Mouse (Mus musculus) retina, adult 2 months (tissue): ENCODE data around the gene Fam207a.

ENCODE experiments used
- DNase-seq: peaks from one replicate; pipeline ENCODE4 v3.0.0-alpha.2; 2012; ENCODE audit warnings: low read depth, low spot score

Gene Fam207a

DNA sequence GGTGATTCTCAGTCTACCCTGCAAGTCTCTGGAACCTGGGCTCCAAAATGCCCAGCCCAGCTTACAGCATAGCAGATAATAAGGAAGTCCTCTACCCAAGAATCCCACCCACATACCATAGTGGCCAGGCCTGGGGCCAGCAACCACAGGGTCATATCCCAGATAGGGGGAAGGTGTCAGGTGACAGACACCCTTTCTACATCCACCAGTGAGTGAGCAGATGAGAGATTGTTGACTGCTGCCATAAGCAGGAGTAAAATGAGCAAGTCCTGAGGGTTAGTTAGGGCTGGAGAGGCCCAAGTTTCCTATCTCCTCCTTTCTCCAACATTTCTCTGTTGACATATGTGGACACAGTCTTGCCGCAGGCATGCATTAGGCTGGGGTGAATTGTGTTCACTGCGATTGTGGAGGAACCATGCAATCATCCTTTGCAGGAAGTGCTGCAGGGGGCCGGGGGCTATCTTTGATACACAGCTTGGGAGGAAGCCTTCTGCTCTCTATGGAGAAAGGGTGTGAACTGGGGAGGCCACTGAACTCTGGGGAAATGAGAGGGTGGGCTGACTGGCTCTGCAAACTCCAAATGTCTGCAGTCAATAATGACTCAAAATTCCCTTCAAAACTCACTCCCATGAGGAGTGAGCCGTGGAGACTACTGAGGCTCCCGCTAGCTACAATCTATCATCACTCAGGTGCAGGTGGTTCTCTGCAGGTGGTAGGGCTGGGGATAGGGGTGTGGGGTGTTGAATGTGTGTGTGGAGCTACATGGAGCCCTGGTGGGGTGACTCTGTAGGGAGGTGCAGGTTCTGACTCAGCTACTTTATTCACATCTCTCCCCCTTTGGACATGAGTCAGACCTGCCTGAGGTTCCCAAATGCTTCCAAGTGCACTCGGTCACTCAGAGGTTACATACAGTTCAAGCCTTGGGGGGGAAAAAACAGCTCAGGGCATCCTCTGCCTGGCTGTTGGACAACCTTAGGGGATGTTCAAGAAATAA, 15.7 kb upstream of the Fam207a start:
- no peak for DNase-seq

DNA sequence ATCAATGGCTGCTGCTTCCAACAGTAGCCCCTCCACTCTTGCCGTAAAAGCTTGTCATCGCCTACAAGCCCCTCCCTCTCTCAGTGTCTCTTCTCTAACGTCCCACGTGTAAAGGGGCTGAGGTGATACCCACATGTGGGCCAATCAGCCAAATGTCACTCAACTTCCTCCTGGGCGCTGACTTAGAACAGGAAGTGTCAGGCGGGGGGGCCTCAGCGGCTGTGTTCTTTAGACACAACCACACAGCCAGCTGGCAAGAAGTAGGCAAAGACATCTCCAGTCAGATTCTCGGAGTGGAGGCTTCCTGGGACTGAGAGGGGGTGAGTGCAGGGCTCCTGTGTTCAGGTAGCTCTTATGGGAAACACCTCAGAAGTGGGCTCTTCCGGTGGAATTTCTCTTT, 14.6 kb upstream of the Fam207a start, which contains the start of gene Itgb2:
TSS of gene Itgb2 (plus strand) at position 113 of the 400 bp plus-strand sequence.
- no peak for DNase-seq

DNA sequence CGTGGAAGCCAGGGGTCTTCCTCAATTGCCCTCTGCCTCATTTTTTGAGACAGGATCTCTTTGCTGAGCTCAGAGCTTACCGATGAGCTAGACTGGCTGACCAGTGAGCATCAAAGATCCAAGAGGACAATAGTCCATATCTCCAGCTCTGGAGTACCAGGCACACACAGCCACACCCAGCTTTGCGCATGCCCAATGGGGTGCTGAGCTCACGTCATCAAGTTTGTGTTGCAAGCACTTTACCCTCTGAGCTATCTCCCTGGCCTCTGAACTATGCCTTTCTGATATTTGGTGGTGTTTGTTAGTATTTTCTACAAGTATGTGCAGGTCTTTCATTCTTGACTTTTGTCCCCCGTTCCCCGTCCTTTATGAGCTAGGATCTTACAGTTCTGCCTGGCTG, 13.0 kb upstream of the Fam207a start:
- no peak for DNase-seq

DNA sequence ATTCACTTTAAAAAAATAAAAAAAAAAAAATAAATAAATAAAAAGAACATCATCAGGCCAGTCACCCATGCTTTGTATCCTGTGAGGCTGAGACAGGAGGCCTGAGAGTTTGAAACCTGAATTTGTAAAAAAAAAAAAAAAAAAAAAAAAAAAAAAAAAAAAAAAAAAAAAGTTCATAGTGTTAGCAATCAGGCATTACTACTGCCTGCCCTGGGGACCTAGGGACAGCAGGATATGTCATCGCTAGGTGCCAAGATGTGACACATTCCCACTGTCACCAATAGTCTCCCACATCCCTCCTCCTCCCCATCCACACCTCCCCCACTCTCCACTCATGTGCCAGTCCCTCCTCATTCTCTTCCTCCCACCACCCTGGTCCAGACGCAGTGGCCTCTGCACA, 10.9 kb upstream of the Fam207a start:
- DNase-seq, result no peak

DNA sequence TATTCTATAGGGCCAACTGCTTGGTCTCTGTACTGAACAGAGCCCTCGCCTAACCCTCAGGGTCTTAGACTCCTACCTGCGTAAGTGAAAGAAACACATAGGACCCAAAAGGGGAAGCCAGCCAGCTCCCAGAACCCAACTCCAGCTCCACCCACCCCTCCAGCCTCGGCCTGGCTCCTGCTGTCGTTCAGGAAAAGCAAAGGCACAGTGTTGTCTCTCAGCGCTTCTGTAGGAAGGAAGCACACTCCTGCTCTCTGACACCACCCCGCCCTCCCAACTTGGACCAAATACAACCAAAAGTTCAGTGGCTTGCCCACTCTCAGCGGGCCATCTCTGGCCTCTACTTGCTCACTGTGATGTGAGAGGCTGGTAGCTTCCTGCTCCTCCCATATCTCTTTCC, 7.7 kb upstream of the Fam207a start:
- DNase-seq, result no peak

DNA sequence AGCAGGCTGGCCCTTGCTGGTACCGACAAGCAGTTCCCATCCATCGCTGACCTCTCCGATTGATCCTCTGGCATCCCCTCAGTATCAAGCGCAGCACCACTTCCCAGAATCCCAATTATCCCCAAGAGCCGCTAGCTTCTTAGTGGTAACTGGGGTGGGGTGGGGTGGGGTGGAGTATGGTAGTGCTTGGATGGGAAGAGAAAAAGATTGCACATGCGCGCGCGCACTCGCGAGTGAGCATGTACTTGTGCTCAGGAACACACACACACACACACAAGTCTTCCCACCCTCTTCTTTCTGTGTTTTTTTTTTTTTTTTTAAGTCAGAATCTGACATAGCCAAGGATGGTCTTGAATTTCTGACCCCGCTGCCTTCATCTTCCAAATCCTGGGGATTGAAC, 7.2 kb upstream of the Fam207a start:
- no peak for DNase-seq

DNA sequence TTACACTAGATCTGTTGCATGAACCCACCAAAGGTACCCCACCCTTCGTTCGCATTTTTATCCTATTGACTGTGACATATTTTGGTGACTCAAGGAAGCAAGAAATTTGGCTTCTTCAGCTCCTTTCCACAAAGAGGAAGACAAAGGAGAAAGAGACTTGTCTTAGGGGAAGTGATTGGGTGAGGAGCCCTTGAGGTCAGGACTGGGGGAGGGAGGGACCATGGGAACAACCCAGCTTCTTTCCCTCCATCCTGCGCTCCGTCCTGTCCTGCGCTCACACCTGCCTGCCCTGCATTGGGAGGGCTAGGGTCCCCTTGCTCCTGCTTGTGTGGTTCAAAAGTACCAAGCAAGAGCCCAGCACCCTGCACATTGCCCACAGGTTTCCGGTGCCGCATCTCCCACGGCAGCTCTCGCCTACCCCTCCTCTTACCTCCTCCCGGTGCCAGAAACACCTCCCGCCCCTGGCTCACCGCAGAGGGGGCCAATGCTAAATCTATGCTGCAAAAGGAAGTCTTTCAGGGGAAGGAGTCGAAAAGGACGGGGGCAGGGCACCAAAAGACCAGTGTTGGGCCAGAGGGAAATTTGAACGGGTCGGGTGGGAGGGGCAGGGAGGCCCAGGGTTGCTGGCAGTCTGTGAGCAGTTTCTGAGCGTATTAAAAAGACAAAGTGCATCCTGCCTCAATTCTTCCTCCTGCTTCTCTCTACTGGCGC, 6.6 kb upstream of the Fam207a start:
- no peak for DNase-seq

DNA sequence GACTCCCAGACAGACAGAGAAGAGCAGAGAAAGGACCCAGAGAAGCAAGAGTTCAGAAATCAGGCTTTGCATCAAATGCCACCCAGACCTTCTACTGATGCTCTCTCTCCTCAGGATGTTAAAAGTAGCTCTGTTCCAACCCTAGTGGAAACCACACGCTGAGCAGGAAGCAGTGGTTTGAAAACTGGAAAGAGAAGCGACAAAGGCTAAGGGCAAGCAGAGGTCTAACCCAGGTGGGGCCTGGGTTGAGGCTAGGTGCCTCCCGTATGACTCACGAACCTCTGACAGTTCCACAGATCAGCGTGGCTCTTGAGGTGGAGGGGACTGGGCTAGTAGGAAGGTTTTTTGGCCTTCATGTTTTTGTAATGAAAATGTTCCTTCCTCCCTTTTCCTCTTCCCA, 4.9 kb upstream of the Fam207a start:
- no peak for DNase-seq

DNA sequence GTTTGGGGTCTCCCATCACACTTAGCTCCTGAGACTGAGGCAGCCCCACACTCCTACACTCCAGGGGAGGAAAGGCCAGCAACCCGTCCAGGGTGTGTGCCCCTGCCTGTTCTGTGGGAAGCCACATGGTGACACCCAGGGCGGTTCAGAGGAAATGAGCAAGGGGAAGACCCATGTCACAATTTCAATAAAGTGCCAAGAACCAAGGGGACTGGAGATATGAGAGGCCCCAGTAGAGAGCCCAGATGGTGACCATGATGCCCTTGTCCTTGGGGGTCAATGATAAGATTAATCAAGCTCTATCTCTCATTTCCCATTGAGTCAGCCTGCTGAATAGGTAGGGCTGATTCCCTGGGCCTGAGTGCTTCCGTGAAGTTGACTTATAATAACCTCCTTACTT, 3.6 kb upstream of the Fam207a start:
- no peak for DNase-seq

DNA sequence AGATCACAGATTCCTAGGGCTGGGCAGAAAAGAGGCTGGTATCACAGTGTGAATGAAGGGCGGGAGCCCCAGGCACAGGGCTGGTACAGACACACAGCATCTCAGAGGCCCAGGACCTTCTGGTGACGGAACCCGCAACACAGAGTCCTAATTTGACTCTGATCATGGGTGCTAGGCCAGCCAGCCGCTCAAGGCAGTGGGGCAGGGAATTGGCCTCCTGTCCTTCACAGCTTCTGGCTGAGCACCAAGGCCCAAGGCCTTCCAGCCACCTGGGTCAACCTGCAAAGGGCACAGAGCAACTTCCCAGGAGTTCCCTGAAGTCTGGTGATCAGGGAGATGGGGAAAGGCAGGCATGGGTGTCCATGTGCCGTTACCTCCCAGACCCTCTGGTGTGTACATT, 2.2 kb upstream of the Fam207a start:
- DNase-seq, result no peak

DNA sequence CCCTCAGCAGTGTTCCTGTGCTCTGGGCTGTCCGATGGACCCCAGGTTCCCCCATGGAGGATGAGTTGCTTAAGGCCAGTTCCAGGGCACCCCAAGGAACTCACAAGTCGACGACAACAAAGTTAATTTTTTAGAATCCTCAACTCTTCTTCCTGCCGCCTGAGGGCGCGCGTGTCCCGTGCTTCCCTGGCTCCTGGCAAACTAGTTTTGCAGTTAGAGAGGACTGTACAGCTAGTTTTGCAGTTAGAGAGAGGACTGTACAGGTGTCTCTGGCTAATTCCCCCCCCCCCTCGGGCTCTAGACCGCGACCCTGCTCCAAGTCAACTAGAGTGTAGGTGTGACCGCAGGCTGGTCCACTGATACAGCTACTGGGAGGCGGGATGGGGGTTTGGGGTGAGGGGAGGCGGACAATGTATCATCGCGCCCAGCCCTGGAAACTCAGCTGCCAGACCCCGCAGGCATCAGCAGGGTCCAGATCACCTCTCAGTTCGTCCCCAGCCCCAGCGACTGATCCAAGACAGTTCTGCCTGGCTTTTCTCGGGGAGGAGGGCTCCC, 1.6 kb upstream of the Fam207a start:
- peak; percentile 37 for DNase-seq

DNA sequence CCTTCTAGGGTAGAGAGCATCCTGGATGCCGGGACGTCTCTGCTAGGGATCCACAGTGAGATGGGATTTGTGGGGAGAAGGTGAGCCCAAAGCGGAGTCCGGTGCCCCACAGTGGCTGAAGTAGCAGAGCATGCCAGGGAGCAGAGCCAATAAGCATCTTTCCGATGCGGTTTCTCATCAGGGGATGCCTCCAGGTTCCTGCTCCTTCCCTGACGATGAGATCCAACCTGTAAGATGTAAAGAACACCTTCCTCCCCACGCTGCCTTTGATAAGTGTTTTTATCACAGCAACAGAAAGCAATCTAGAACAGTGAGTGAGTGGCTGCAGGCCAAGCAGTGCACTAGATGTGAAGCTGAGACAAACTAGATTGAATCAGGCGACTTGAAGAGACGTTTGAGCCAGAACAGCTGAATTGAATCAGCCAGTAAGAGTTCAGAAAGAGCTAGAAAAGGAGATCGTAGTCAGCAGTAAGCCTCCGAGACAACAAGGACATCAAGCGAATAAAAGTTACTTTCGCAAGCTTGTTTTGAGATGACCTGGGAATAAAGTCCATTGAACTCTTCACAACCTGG, 880 bp upstream of the Fam207a start:
- no peak for DNase-seq

DNA sequence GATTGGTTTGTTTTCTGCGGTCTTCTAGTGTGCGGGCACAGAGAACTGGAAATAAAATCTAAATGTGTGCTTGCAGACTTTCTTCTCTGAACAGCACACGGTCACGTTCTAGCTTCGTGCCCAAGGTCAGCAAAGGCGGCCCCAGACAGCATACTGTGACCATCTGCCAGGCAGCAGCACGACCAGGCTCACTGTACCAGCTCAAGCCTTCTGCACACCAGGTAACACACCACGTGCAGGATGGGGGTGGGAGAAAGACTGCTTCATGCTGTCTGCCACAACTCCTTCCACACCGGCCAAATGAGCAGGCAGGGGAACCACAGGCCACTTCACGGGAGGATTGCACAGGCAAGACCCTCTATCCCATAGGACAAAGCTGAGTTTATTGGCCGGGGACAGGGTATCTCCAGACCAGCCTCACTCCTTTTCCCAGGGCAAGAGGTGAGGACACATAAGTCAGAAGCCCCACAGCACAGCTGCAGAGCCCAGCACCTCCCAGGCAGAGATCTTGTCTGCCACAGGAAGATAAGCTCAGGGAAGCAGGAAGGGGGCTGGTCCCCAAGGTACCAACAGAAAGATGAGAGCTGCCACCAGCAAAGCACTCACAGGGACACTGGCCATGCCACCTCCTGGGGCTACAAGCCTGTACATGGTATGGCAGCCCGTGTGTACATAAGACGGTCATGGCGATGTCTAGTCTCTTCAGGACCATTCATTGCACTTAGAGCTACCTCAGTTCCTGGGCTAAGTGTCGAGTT, 5.2 kb downstream of the Fam207a start:
- DNase-seq, result no peak

DNA sequence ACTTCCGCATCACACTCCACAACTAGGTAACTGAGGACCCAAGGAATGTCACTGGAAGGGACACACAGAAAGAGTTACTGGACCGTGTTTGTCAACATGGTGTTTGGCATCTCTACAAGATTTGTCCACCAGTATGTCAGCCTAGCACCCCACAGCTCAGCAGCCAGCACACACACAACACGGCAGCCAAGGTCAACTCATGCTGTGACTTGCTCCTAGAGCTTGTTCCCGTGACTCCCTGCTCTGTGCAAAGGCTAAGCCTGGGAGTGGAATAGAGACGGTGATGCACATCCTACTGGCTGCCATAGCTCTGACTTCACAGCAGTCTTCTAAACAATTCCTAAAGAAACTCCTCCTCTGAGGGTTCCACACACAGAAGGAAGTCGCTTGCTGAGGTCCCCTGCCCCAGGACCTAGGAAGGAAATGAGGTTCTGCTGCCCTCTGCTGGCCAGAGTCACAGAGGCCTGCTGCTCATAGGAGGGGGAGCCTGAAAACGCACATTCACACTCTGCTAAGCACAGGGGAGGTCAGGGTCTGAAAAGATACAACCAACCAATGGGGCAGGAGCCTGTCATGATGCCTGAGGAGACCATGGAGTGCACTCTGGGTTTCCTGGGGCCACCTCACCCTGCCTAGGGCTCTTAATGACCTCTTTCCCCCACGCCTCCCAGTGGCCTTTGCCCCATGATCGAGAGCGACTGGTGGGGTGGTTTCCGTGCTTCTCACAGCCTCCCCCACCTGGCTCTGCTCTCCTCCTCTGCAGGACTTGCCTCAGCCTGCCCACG, 6.0 kb downstream of the Fam207a start:
- DNase-seq, result peak; percentile 53

DNA sequence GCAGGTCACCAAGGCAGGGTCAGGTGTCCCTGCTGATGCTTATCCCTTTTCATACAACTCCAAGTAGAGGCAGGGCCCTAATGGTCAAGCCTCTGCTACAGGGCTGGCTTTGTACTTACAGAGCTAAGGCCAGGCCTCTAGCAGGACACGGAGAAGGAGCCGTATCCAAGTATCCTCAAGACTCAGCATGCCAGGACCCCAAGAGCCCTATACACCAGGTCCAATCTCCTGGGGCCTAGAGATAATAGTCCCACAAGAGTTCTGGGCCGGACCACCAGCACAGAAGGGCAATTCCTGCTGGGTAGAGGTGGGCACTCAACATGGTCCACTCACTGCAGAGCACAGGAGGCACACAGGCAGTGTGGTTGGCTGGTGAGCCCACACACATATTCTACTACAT, 6.8 kb downstream of the Fam207a start:
- no peak for DNase-seq

DNA sequence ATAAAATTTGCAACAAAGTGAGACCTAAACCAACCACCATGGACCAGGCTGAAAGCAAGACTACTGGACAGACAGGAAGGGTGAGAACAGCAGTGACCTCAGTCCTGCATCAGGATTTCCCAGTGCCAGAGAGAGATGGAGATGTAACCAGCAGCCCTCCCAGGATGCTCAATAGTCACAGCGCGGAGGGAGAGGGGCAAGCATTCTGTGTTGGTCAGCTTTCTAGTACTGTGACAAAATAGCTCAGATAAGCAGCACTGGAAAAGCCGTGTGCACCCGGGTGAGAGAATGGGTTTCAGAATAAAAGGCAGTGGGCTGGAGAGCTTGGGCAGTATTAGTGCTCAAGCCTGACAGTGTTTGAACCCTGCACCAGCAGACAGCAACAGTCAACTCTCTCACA, 7.8 kb downstream of the Fam207a start:
- DNase-seq, result no peak

DNA sequence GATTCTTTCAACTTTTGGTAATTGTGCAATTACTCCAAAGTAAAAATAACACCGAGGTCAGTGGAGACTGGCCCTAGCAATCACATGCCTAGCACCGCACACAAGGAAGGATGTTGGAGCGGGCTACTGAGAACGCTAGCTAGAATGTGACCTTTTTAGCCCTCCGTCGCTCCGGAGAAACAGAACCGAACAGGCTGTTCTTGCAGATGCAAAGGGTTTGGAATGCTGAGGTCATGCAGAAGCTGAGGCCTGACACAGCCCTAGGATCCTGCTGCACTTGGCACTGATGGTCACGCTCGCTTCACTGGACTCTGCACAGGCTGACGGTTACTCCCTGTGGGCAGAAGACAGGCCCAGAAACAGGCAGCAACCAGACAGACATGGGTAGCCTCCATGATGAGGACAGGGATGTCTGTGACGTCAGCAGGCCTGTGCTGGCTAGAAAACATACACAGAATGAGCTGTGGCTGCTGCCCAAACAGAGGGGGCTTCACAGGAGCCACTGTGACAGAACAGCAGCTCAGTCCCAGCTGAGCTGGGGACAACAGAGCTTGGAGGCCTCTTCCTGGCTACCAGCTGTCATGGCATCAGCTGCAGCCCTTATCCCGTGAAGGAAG, 8.5 kb downstream of the Fam207a start:
- DNase-seq, result no peak

DNA sequence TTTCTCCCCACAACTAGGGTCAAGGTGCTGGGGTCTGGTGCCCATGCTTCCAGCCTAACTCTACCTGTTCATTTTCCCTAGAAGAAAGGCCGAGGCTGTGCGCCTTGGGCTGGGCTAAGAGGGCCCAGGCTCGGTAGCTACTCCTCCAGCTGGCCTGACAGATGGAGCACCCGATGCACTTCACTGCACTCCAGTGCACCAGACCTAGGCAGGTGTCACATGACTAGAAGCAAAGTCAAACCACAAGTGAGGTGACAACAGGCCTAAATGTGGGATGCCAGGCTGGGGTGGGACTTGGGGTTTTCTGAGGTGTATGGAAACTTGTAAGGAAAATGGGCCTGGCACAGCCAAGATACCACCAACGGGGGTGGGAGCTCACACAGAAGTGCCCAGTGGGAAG, 9.1 kb downstream of the Fam207a start:
- no peak for DNase-seq

DNA sequence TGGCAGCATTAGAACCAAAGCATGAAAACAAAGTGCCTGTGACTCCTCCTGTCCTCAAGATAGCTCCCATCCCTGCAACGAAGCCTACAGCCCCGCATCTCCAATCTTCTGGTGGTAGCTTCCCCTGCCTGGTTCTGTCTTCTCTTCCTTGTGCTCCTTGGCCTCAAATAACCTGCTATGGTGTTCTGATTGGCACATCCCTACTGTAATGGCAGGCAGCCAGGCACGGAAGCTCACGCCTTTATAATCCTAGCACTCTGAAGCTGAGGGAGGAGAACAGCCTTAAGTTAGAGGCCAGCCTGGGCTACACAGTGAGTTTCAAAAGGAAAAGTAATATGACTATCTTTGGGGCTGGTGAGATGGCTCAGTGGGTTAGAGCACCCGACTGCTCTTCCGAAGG, 11.4 kb downstream of the Fam207a start:
- no peak for DNase-seq
